Mouse (Mus musculus) olfactory bulb, adult 2 months (tissue): ENCODE data around the gene Slc31a1. TPM values are rescaled to one million over a fixed set of nuclear protein-coding genes. Genes with fewer than 3 reads are reported as not detected.

ENCODE experiments used
- H3K27ac ChIP-seq: fragments of 200-500 bp; 2 replicates; pipeline ENCODE4 v1.5.1; 2012; ENCODE audit warnings: low read depth, low read length; ENCODE audit not compliant: insufficient read depth
- H3K4me1 ChIP-seq: fragments of 200-500 bp; 2 replicates; pipeline ENCODE4 v1.6.1; 2012; ENCODE audit warnings: low read length; ENCODE audit not compliant: control insufficient read depth, insufficient read depth
- H3K4me3 ChIP-seq: fragments of 200-500 bp; 2 replicates; pipeline ENCODE4 v1.5.1; 2012; ENCODE audit warnings: mild to moderate bottlenecking, low read depth, low read length, moderate library complexity; ENCODE audit not compliant: insufficient read depth
- CTCF ChIP-seq: fragments of 200-500 bp; IDR thresholded peaks from 2 replicates; pipeline ENCODE4 v1.5.1; 2012; ENCODE audit warnings: low read depth, mild to moderate bottlenecking, low read length, moderate library complexity; ENCODE audit not compliant: insufficient read depth
- POLR2A ChIP-seq: fragments of 200-500 bp; IDR thresholded peaks from 2 replicates; pipeline ENCODE4 v1.6.1; 2012; ENCODE audit warnings: mild to moderate bottlenecking, low read depth, low read length, moderate library complexity; ENCODE audit not compliant: insufficient read depth
- WGBS: fragments of 180-500 bp; shearing (Covaris S2); methylation state at CpG from one replicate; pipeline ENCODE4 v1.1.7; 2018; 5-methylcytosine and 5-hydroxymethylcytosine counted together
- polyA plus RNA-seq: library from polyadenylated mRNA; stranded (reverse); fragments of >200 nt; gene quantifications from 2 replicates; pipeline ENCODE4 v1.2.4, GENCODE M21; 2012; ENCODE audit warnings: low replicate concordance; ENCODE audit not compliant: missing spikeins, insufficient read depth, insufficient read length

Gene Slc31a1
- polyA plus RNA-seq, 1 experiment = not detected

GRCm38 (mm10) chr4:62373668-62374067, 13.1 kb downstream of the Slc31a1 start:
- TF ChIP-seq CTCF = no peak
- no peak for TF ChIP-seq POLR2A
- no peak overlapping the region for H3K27ac ChIP-seq
- no peak overlapping the region for H3K4me3 ChIP-seq
- H3K4me1 ChIP-seq = no peaks in the 10 kb centered on the region
- WGBS = 87% methylated on average over 7 of the region's 7 CpGs

- Histone ChIP-seq H3K4me3 (no peak overlapping the region), H3K27ac (no peak overlapping the region), H3K4me1 (no peaks in the 10 kb centered on the region)
- TF ChIP-seq POLR2A (no peak), CTCF (no peak)
- WGBS = 56% methylated on average over 4 of the region's 4 CpGs
Observed at GRCm38 (mm10) chr4:62374342-62374741, 13.8 kb downstream of the Slc31a1 start.

- TF ChIP-seq POLR2A = no peak
- no peak for TF ChIP-seq CTCF
- 98% methylated on average over 2 of the region's 2 CpGs for WGBS
Observed at GRCm38 (mm10) chr4:62376123-62376522, 15.6 kb downstream of the Slc31a1 start.

GRCm38 (mm10) chr4:62379724-62380381, 19.3 kb downstream of the Slc31a1 start:
- no peak overlapping the region for H3K4me3 ChIP-seq
- TF ChIP-seq POLR2A = no peak
- no peak for TF ChIP-seq CTCF
- 95% methylated on average over 9 of the region's 9 CpGs for WGBS
- H3K4me1 ChIP-seq = no peaks in the 10 kb centered on the region
- no peak overlapping the region for H3K27ac ChIP-seq

More at GRCm38 (mm10) chr4:62376123-62376522, 15.6 kb downstream of the Slc31a1 start:
- Histone ChIP-seq H3K27ac (no peak overlapping the region), H3K4me3 (no peak overlapping the region), H3K4me1 (no peaks in the 10 kb centered on the region)

GRCm38 (mm10) chr4:62383207-62383606, 22.7 kb downstream of the Slc31a1 start:
- Histone ChIP-seq H3K4me3 (no peak overlapping the region), H3K4me1 (peaks cover 2% of the 10 kb centered on the region; the same call in 1 of the 2 replicates), H3K27ac (no peak overlapping the region)
- 90% methylated on average over 6 of the region's 6 CpGs for WGBS
- TF ChIP-seq CTCF (no peak), POLR2A (no peak)

GRCm38 (mm10) chr4:62383752-62384151, 23.2 kb downstream of the Slc31a1 start:
- 88% methylated on average over 7 of the region's 7 CpGs for WGBS
- H3K4me1 ChIP-seq = peaks cover 2% of the 10 kb centered on the region; the same call in 1 of the 2 replicates
- no peak overlapping the region for H3K27ac ChIP-seq
- H3K4me3 ChIP-seq = no peak overlapping the region
- no peak for TF ChIP-seq POLR2A
- TF ChIP-seq CTCF = no peak

GRCm38 (mm10) chr4:62384159-62384558, 23.6 kb downstream of the Slc31a1 start:
- H3K27ac ChIP-seq = no peak overlapping the region
- TF ChIP-seq CTCF (no peak), POLR2A (no peak)
- 86% methylated on average over 1 of the region's 1 CpGs for WGBS
- peaks cover 2% of the 10 kb centered on the region; the same call in 1 of the 2 replicates for H3K4me1 ChIP-seq
- no peak overlapping the region for H3K4me3 ChIP-seq

- Histone ChIP-seq H3K4me1 (peaks cover 2% of the 10 kb centered on the region; the same call in 1 of the 2 replicates), H3K27ac (no peak overlapping the region), H3K4me3 (no peak overlapping the region)
- WGBS = 86% methylated on average over 7 of the region's 7 CpGs
- TF ChIP-seq CTCF (no peak), POLR2A (no peak)
Observed at GRCm38 (mm10) chr4:62385439-62385838, 24.9 kb downstream of the Slc31a1 start.

- WGBS = 90% methylated on average over 5 of the region's 5 CpGs
- no peak overlapping the region for H3K4me3 ChIP-seq
- H3K27ac ChIP-seq = no peak overlapping the region
- H3K4me1 ChIP-seq = peaks cover 4% of the 10 kb centered on the region; the same call in 1 of the 2 replicates
- TF ChIP-seq CTCF (no peak), POLR2A (no peak)
Observed at GRCm38 (mm10) chr4:62389592-62390512, 29.3 kb downstream of the Slc31a1 start.
